Mouse (Mus musculus) testis, adult 2 months (tissue): ENCODE data around the gene Gm11595.
"Not testable (repeated sequence)": the region's sequence is repeated elsewhere in the genome, so short reads cannot be mapped to it uniquely, and the experiment has no call there.

Source experiments
- CTCF ChIP-seq: fragments of 200-500 bp; IDR thresholded peaks from 2 replicates; pipeline ENCODE4 v1.5.1; 2012; ENCODE audit warnings: low read depth, mild to moderate bottlenecking, inconsistent platforms, low read length, moderate library complexity; ENCODE audit not compliant: control insufficient read depth, insufficient read depth, insufficient replicate concordance
- POLR2A ChIP-seq: fragments of 200-500 bp; IDR thresholded peaks from 2 replicates; pipeline ENCODE4 v1.6.1; 2012; ENCODE audit warnings: low read depth, mild to moderate bottlenecking, inconsistent platforms, low read length, moderate library complexity; ENCODE audit not compliant: control insufficient read depth

- not testable (repeated sequence) for TF ChIP-seq CTCF, POLR2A
Measured at GRCm38 (mm10) chr11:99815566-99815965, 42.9 kb upstream of the Gm11595 start, which contains the start of gene Gm11564.
